Mouse (Mus musculus) left cerebral cortex, postnatal 10 days (tissue): ENCODE measurements at regions not wholly inside any gene's neighbourhood (a gene's known extent, or its start where the extent isn't known, plus 50 kb on each side); places are given as distances from the start of the nearest gene placed in this dataset.

Source experiments
- DNase-seq, 2 experiments: peaks; one replicate each; pipeline ENCODE4 v3.0.0; 2021 to 2022; ENCODE audit warnings: low spot score in 2 of 2, mixed read lengths in 1 of 2; ENCODE audit errors: extremely low spot score in 1 of 2
- intact Hi-C: fragments of 180-260 bp; cut with DNase I; formaldehyde crosslinking; loops from one replicate; pipeline ENCODE4 v1.15.1; 2025

- intact Hi-C loops: no loop called here
- DNase-seq: no peak
Measured at GRCm38 (mm10) chr10:87432306-87432705, 61.2 kb downstream of the Ascl1 start.

- intact Hi-C loops: no loop called here
- DNase-seq: no peak
Measured at GRCm38 (mm10) chr10:87419940-87420385, 73.5 kb downstream of the Ascl1 start.

GRCm38 (mm10) chr10:87419245-87419939 lies 74.1 kb downstream of the Ascl1 start:
- intact Hi-C loops: no loop called here
- no peak for DNase-seq

- no peak for DNase-seq
- intact Hi-C loops: no loop called here
Measured at GRCm38 (mm10) chr10:87394296-87394921, 99.1 kb downstream of the Ascl1 start.

- DNase-seq: no peak
- intact Hi-C loops: no loop called here
Measured at GRCm38 (mm10) chr10:87389148-87389547, 104.3 kb downstream of the Ascl1 start.

- no peak for DNase-seq
- intact Hi-C loops: no loop called here
Measured at GRCm38 (mm10) chr10:87385276-87385675, 108.2 kb downstream of the Ascl1 start.

GRCm38 (mm10) chr10:87384606-87385206 lies 108.8 kb downstream of the Ascl1 start:
- intact Hi-C loops: no loop called here
- DNase-seq: no peak

- intact Hi-C loops: no loop called here
- peak in 1 of 2 experiments; percentile 16 for DNase-seq
Measured at GRCm38 (mm10) chr10:87351400-87352172, 141.9 kb downstream of the Ascl1 start.

GRCm38 (mm10) chr10:87351079-87351399 lies 142.4 kb downstream of the Ascl1 start:
- DNase-seq: no peak
- intact Hi-C loops: no loop called here

GRCm38 (mm10) chr10:87335176-87335575 lies 158.3 kb downstream of the Ascl1 start:
- DNase-seq: no peak
- intact Hi-C loops: no loop called here

- intact Hi-C loops: no loop called here
- peak in 1 of 2 experiments; percentile 7 for DNase-seq
Measured at GRCm38 (mm10) chr10:87333311-87333710, 160.1 kb downstream of the Ascl1 start.

GRCm38 (mm10) chr10:87329471-87329870 lies 164.0 kb downstream of the Ascl1 start:
- DNase-seq: no peak
- intact Hi-C loops: no loop called here

GRCm38 (mm10) chr10:87325769-87326168 lies 167.7 kb downstream of the Ascl1 start:
- peak in 1 of 2 experiments; percentile 1 for DNase-seq
- intact Hi-C loops: no loop called here

- DNase-seq: peak in 1 of 2 experiments; percentile 8
- intact Hi-C loops: no loop called here
Measured at GRCm38 (mm10) chr10:87325143-87325542, 168.3 kb downstream of the Ascl1 start.

GRCm38 (mm10) chr10:87309601-87310062 lies 183.8 kb downstream of the Ascl1 start:
- intact Hi-C loops: no loop called here
- DNase-seq: no peak

- intact Hi-C loops: no loop called here
- no peak for DNase-seq
Measured at GRCm38 (mm10) chr10:87308815-87309396, 184.6 kb downstream of the Ascl1 start.

- intact Hi-C loops: no loop called here
- no peak for DNase-seq
Measured at GRCm38 (mm10) chr10:87297166-87297565, 196.3 kb downstream of the Ascl1 start.

- no peak for DNase-seq
- intact Hi-C loops: no loop called here
Measured at GRCm38 (mm10) chr10:87293317-87293716, 200.1 kb downstream of the Ascl1 start.

- intact Hi-C loops: no loop called here
- DNase-seq: no peak
Measured at GRCm38 (mm10) chr10:87286831-87287230, 206.6 kb downstream of the Ascl1 start.
